Mouse (Mus musculus) lung, postnatal 0 days (tissue): ENCODE results near the gene Pdzrn4. TPM values are rescaled to one million over a fixed set of nuclear protein-coding genes. Genes with fewer than 3 reads are reported as not detected.
A peak's percentile ranks its signal among the peaks of the same experiment; 100 is the strongest.

ENCODE experiments used
- ATAC-seq: fragments of 200-750 bp; cut with Nextera tagmentation; 2 replicates; pipeline ENCODE4 v1.8.0; 2017; ENCODE audit warnings: moderate library complexity
- DNase-seq: peaks from one replicate; pipeline ENCODE4 v3.0.0-alpha.2; 2016; ENCODE audit warnings: low spot score
- H3K27ac ChIP-seq: fragments of 300-500 bp; sonication (generic); 2 replicates; pipeline ENCODE4 v1.5.1; 2014; ENCODE audit warnings: antibody characterized with exemption, mild to moderate bottlenecking, low read length, mixed read lengths
- H3K27me3 ChIP-seq: fragments of 300-500 bp; sonication (generic); replicated peaks from 2 replicates; pipeline ENCODE4 v1.6.1; 2014; ENCODE audit warnings: low read length, mixed read lengths; ENCODE audit not compliant: insufficient read depth
- H3K36me3 ChIP-seq: fragments of 300-500 bp; sonication (generic); 2 replicates; pipeline ENCODE4 v1.6.1; 2014; ENCODE audit warnings: low read length, mixed read lengths; ENCODE audit not compliant: insufficient read depth
- H3K4me1 ChIP-seq: fragments of 300-500 bp; sonication (generic); 2 replicates; pipeline ENCODE4 v1.6.1; 2014; ENCODE audit warnings: antibody characterized with exemption, low read depth, low read length, mixed read lengths; ENCODE audit not compliant: insufficient read depth
- H3K4me2 ChIP-seq: fragments of 300-500 bp; sonication (generic); replicated peaks from 2 replicates; pipeline ENCODE4 v1.6.1; 2014; ENCODE audit warnings: low read depth, mild to moderate bottlenecking, low read length, moderate library complexity, mixed read lengths
- H3K4me3 ChIP-seq: fragments of 300-500 bp; sonication (generic); 2 replicates; pipeline ENCODE4 v1.5.1; 2014; ENCODE audit warnings: low read depth, low read length
- H3K9ac ChIP-seq: fragments of 300-500 bp; sonication (generic); replicated peaks from 2 replicates; pipeline ENCODE4 v1.6.1; 2014; ENCODE audit warnings: low read depth, mild to moderate bottlenecking
- H3K9me3 ChIP-seq: fragments of 300-500 bp; sonication (generic); 2 replicates; pipeline ENCODE4 v1.6.1; 2016; ENCODE audit warnings: low read length, mixed read lengths
- CTCF ChIP-seq: IDR thresholded peaks from 2 replicates; pipeline ENCODE4 v1.5.1; 2016; ENCODE audit warnings: antibody characterized with exemption, mild to moderate bottlenecking
- EP300 ChIP-seq: IDR thresholded peaks from 2 replicates; pipeline ENCODE4 v1.6.1; 2016; ENCODE audit warnings: antibody characterized with exemption, mild to moderate bottlenecking, control low read depth
- WGBS: fragments of 180-500 bp; shearing (Covaris S2); extraction: QIAGEN DNeasy Blood & Tissue Kit; methylation state at CpG from one replicate; pipeline ENCODE4 v1.1.7; 2014; 5-methylcytosine and 5-hydroxymethylcytosine counted together
- polyA plus RNA-seq: library from polyadenylated mRNA; unstranded; fragments of >200 nt; fragmentation: Nextera tagmentation; extraction: Ambion mirVana; gene quantifications from 2 replicates; pipeline ENCODE4 v1.2.1, GENCODE M21; 2015

Pdzrn4 gene
- polyA plus RNA-seq, 1 experiment from 2014 or later, result 0.60 TPM

- WGBS, result 83% methylated on average over 3 of the region's 3 CpGs
- TF ChIP-seq EP300 (no peak), CTCF (no peak)
- H3K4me1 ChIP-seq, result no peaks in the 10 kb centered on the region
- H3K9ac ChIP-seq, result no peak overlapping the region
- no peak overlapping the region for H3K4me2 ChIP-seq
- no peaks in the 10 kb centered on the region for H3K27me3 ChIP-seq
- DNase-seq, result no peak
- H3K4me3 ChIP-seq, result no peak overlapping the region
- no peak overlapping the region for H3K27ac ChIP-seq
- ATAC-seq, result no peak
- H3K9me3 ChIP-seq, result no peaks in the 10 kb centered on the region
- no peaks in the 10 kb centered on the region for H3K36me3 ChIP-seq
Observed at GRCm38 (mm10) chr15:92570526-92571243, 174.0 kb downstream of the Pdzrn4 start.

GRCm38 (mm10) chr15:92571244-92571539 is 174.5 kb downstream of the Pdzrn4 start:
- no peaks in the 10 kb centered on the region for H3K27me3 ChIP-seq
- H3K4me1 ChIP-seq, result no peaks in the 10 kb centered on the region
- H3K4me2 ChIP-seq, result no peak overlapping the region
- H3K36me3 ChIP-seq, result no peaks in the 10 kb centered on the region
- ATAC-seq, result no peak
- H3K9me3 ChIP-seq, result no peaks in the 10 kb centered on the region
- H3K27ac ChIP-seq, result no peak overlapping the region
- H3K4me3 ChIP-seq, result no peak overlapping the region
- DNase-seq, result no peak
- WGBS, result 38% methylated on average over 5 of the region's 5 CpGs
- no peak overlapping the region for H3K9ac ChIP-seq
- no peak for TF ChIP-seq EP300
- TF ChIP-seq CTCF, result no peak

GRCm38 (mm10) chr15:92577476-92577875 is 180.8 kb downstream of the Pdzrn4 start:
- Histone ChIP-seq H3K4me1 (no peaks in the 10 kb centered on the region), H3K4me3 (no peak overlapping the region), H3K9me3 (no peaks in the 10 kb centered on the region), H3K36me3 (no peaks in the 10 kb centered on the region), H3K27ac (no peak overlapping the region), H3K27me3 (no peaks in the 10 kb centered on the region), H3K4me2 (no peak overlapping the region), H3K9ac (no peak overlapping the region)
- TF ChIP-seq CTCF, result no peak
- TF ChIP-seq EP300, result no peak
- ATAC-seq (no peak), DNase-seq (no peak)
- 53% methylated on average over 11 of the region's 11 CpGs for WGBS

GRCm38 (mm10) chr15:92580217-92580616 is 183.5 kb downstream of the Pdzrn4 start:
- no peaks in the 10 kb centered on the region for H3K27me3 ChIP-seq
- no peaks in the 10 kb centered on the region for H3K4me1 ChIP-seq
- WGBS, result 55% methylated on average over 3 of the region's 3 CpGs
- DNase-seq (no peak), ATAC-seq (no peak)
- no peak overlapping the region for H3K4me3 ChIP-seq
- no peak for TF ChIP-seq EP300
- no peak for TF ChIP-seq CTCF
- no peak overlapping the region for H3K9ac ChIP-seq
- H3K36me3 ChIP-seq, result no peaks in the 10 kb centered on the region
- no peak overlapping the region for H3K4me2 ChIP-seq
- no peak overlapping the region for H3K27ac ChIP-seq
- H3K9me3 ChIP-seq, result no peaks in the 10 kb centered on the region

GRCm38 (mm10) chr15:92580742-92581383 is 184.2 kb downstream of the Pdzrn4 start:
- no peaks in the 10 kb centered on the region for H3K9me3 ChIP-seq
- H3K36me3 ChIP-seq, result no peaks in the 10 kb centered on the region
- H3K9ac ChIP-seq, result no peak overlapping the region
- no peak overlapping the region for H3K4me3 ChIP-seq
- no peak overlapping the region for H3K27ac ChIP-seq
- H3K4me1 ChIP-seq, result no peaks in the 10 kb centered on the region
- TF ChIP-seq CTCF, result no peak
- TF ChIP-seq EP300, result no peak
- H3K27me3 ChIP-seq, result no peaks in the 10 kb centered on the region
- H3K4me2 ChIP-seq, result no peak overlapping the region
- DNase-seq, result no peak
- no peak for ATAC-seq
- 69% methylated on average over 9 of the region's 9 CpGs for WGBS

GRCm38 (mm10) chr15:92584357-92585138 is 187.9 kb downstream of the Pdzrn4 start:
- Histone ChIP-seq H3K9ac (no peak overlapping the region), H3K4me3 (no peak overlapping the region), H3K4me1 (no peaks in the 10 kb centered on the region), H3K36me3 (no peaks in the 10 kb centered on the region), H3K27me3 (no peaks in the 10 kb centered on the region), H3K4me2 (no peak overlapping the region), H3K27ac (no peak overlapping the region), H3K9me3 (no peaks in the 10 kb centered on the region)
- 52% methylated on average over 14 of the region's 14 CpGs for WGBS
- peak; percentile 83 for DNase-seq
- TF ChIP-seq CTCF (no peak), EP300 (peak; percentile 70)
- peak; percentile 89 for ATAC-seq
